Mouse (Mus musculus) liver, embryonic 14.5 days (tissue): Measurements from ENCODE around the gene 4930595D18Rik. TPM values are rescaled to one million over a fixed set of nuclear protein-coding genes. Genes with fewer than 3 reads are reported as not detected.

ENCODE experiments used
- ATAC-seq: fragments of 200-750 bp; cut with Nextera tagmentation; 2 replicates; pipeline ENCODE4 v1.8.0; 2017; ENCODE audit warnings: moderate number of reproducible peaks, mild to moderate bottlenecking, moderate library complexity; ENCODE audit not compliant: insufficient read depth
- DNase-seq, 3 experiments: peaks; one replicate each; pipeline ENCODE4 v3.0.0-alpha.2; 2012 to 2013; ENCODE audit warnings: low read depth in 3 of 3, low spot score in 3 of 3
- H3K27ac ChIP-seq: fragments of 300-500 bp; sonication (generic); 2 replicates; pipeline ENCODE4 v1.5.1; 2014; ENCODE audit warnings: moderate library complexity, mild to moderate bottlenecking, control low read depth, inconsistent platforms
- H3K27me3 ChIP-seq: fragments of 300-500 bp; sonication (generic); 2 replicates; pipeline ENCODE4 v1.6.1; 2014; ENCODE audit warnings: mild to moderate bottlenecking, low read length, moderate library complexity; ENCODE audit not compliant: control insufficient read depth, insufficient read depth
- H3K36me3 ChIP-seq: fragments of 300-500 bp; sonication (generic); replicated peaks from 2 replicates; pipeline ENCODE4 v1.6.1; 2014; ENCODE audit warnings: low read depth; ENCODE audit not compliant: control insufficient read depth, insufficient read depth
- H3K4me1 ChIP-seq, 2 experiments: fragments of 200-500 bp in 1 of 2; fragments of 300-500 bp in 1 of 2; sonication (generic) in 1 of 2; replicated peaks; 2 replicates each; pipeline ENCODE4 v1.6.1; 2012 to 2014; ENCODE audit warnings: antibody characterized with exemption in 1 of 2, inconsistent platforms in 1 of 2, low read length in 1 of 2; ENCODE audit not compliant: control insufficient read depth in 2 of 2, insufficient read depth in 2 of 2
- H3K4me2 ChIP-seq: fragments of 300-500 bp; sonication (generic); 2 replicates; pipeline ENCODE4 v1.6.1; 2014; ENCODE audit warnings: low read depth, mild to moderate bottlenecking, control low read depth, moderate library complexity
- H3K4me3 ChIP-seq, 2 experiments: fragments of 200-500 bp in 1 of 2; fragments of 300-500 bp in 1 of 2; sonication (generic) in 1 of 2; 2 replicates each; pipeline ENCODE4 v1.5.1; 2012 to 2014; ENCODE audit warnings: low read depth in 2 of 2, low read length in 2 of 2, mild to moderate bottlenecking in 2 of 2, control low read depth in 1 of 2, inconsistent platforms in 1 of 2, moderate library complexity in 1 of 2; ENCODE audit not compliant: insufficient read depth in 1 of 2
- H3K9ac ChIP-seq: fragments of 300-500 bp; sonication (generic); replicated peaks from 2 replicates; pipeline ENCODE4 v1.6.1; 2014; ENCODE audit warnings: mild to moderate bottlenecking, control low read depth, moderate library complexity
- H3K9me3 ChIP-seq: fragments of 300-500 bp; sonication (generic); 2 replicates; pipeline ENCODE4 v1.6.1; 2016; ENCODE audit warnings: low read length, mixed read lengths; ENCODE audit not compliant: control insufficient read depth
- CTCF ChIP-seq: IDR thresholded peaks from 2 replicates; pipeline ENCODE4 v1.5.1; 2016; ENCODE audit warnings: antibody characterized with exemption, low read depth, control low read depth
- EP300 ChIP-seq: IDR thresholded peaks from 2 replicates; pipeline ENCODE4 v1.6.1; 2016; ENCODE audit warnings: antibody characterized with exemption, low read depth
- WGBS: fragments of 180-500 bp; shearing (Covaris S2); extraction: QIAGEN DNeasy Blood & Tissue Kit; methylation state at CpG from one replicate; pipeline ENCODE4 v1.1.7; 2014; ENCODE audit not compliant: insufficient replicate concordance; 5-methylcytosine and 5-hydroxymethylcytosine counted together
- polyA plus RNA-seq, 2 experiments: library from polyadenylated mRNA; depleted of rRNA in 1 of 2; stranded (reverse) in 1 of 2; unstranded in 1 of 2; fragments of >200 nt; fragmentation: Nextera tagmentation in 1 of 2; extraction: Ambion mirVana in 1 of 2; gene quantifications; 2 replicates each; pipeline versions ENCODE4 v1.2.1 to v1.2.3; 2012 to 2014

The 4930595D18Rik gene
- polyA plus RNA-seq, 2 experiments, result not detected

DNA sequence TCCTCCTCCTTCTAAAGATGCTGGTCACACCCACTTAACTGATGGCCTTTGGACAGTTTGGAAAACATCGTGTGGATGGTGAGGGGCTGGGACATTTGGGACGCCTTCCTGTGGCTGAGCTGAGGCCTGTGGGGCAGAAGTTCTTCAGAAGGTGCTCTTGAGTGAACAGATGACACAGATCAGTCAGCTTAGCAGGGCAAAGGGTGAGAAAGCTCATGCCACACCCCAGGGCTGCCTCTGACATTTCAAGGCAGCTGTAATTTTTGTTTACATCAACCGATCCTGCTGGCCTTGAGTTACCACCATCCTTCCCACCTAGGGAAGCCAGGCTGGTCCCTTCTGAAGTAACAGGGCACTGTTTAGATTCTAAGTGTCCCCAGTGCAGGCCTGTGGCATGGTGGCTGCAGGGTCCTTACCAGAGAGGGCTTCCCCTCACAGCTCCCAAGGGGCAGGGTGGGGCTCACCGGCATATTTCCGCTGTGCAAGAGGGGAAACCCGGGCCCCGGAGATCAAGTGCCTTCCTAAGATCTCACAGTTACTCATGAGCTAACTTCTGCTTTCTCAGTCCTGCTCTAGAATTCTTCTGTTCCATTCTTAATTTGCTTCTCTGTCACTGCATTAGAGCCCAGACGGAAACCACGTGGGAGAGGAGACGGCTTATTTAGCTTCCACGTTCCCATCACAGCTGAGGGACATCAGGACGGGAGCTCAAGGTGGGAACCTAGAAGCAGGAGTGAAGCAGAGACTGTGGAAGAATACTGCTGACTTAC is 24.4 kb downstream of the 4930595D18Rik start:
- Histone ChIP-seq H3K36me3 (no peaks in the 10 kb centered on the region), H3K4me1 (peaks cover 11 to 22% of the 10 kb centered on the region in 2 experiments), H3K4me3 (no peak overlapping the region), H3K9me3 (no peaks in the 10 kb centered on the region), H3K27ac (peak overlapping the region; percentile 68), H3K27me3 (no peaks in the 10 kb centered on the region), H3K4me2 (peak overlapping the region; percentile 58), H3K9ac (peak overlapping the region; percentile 46)
- DNase-seq (peak in 1 of 3 experiments; percentile 54), ATAC-seq (peak; percentile 70)
- TF ChIP-seq CTCF (no peak), EP300 (no peak)
- 11% methylated on average over 12 of the region's 12 CpGs for WGBS

DNA sequence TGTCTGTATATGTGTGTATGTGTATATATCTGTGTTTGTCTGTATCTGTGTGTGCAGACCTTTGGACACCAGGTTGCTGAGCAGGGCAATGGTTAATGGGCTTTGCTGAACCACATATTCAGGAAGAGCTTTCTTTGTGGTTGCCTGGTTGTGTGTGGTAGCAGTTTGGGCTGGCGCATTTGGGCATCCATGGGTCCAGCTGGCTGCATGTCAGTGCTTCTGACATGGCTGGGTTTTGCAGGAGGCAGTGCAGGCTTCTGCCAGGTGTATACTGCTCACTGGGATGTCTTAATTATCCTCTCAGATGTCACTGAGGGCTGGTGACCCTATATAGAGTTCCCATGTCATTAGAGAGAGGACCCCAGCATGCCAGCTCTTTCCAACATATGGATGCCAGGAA is 28.5 kb downstream of the 4930595D18Rik start:
- H3K4me1 ChIP-seq, result peaks cover 19 to 30% of the 10 kb centered on the region in 2 experiments
- TF ChIP-seq CTCF (no peak), EP300 (no peak)
- 100% methylated on average over 1 of the region's 1 CpGs for WGBS

DNA sequence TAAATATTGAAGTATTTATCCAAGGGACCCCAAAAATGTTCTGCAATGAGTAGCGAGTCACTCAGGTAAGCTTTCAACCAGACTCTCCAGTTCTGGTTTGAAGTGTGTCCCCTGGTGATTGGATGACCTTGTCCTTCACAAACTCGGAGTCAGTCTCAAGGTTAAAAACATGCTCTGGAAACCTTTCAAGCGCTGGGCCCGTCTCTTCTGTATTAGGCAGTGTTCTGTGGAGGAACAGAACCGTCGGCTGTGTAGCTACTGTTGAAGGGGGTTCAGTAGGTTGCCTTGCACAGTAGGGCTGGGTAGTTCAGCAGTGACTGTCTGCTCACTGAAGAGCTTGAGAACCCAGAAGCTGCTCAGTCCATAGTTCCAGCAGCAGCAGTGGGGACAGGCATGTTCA is 29.6 kb downstream of the 4930595D18Rik start:
- H3K4me3 ChIP-seq, result no peak overlapping the region
- no peaks in the 10 kb centered on the region for H3K36me3 ChIP-seq
- no peak overlapping the region for H3K4me2 ChIP-seq
- 74% methylated on average over 6 of the region's 6 CpGs for WGBS
- ATAC-seq (no peak), DNase-seq (no peak)
- H3K27ac ChIP-seq, result no peak overlapping the region
- no peak for TF ChIP-seq CTCF
- no peak for TF ChIP-seq EP300
- peaks cover 19 to 32% of the 10 kb centered on the region in 2 experiments for H3K4me1 ChIP-seq
- no peaks in the 10 kb centered on the region for H3K9me3 ChIP-seq
- H3K9ac ChIP-seq, result no peak overlapping the region
- no peaks in the 10 kb centered on the region for H3K27me3 ChIP-seq

More for the DNA sequence above, 28.5 kb downstream of the 4930595D18Rik start:
- ATAC-seq, result no peak
- H3K27ac ChIP-seq, result no peak overlapping the region
- H3K9ac ChIP-seq, result no peak overlapping the region
- H3K9me3 ChIP-seq, result no peaks in the 10 kb centered on the region
- no peak for DNase-seq
- H3K27me3 ChIP-seq, result no peaks in the 10 kb centered on the region
- no peak overlapping the region for H3K4me2 ChIP-seq
- no peak overlapping the region for H3K4me3 ChIP-seq
- H3K36me3 ChIP-seq, result no peaks in the 10 kb centered on the region

DNA sequence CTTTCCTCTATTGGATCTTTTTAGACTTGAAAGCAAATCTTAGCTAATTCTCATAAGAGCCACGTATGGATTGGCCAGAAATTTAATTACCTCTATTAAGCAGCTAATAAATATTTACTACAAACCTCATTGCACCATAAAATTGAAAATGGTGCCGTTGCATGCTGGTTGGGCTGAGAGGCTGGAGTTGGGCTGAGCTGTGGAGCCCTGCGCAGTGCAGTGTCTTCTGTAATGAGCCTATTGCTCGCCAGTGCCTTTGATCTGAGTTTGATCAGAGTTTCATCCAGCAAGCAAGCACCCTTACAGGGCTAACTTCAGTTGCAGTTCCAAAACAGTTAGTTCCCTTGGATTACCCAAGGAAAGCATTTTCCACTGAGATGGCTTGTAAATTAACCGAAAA is 30.3 kb downstream of the 4930595D18Rik start:
- TF ChIP-seq EP300, result no peak
- no peak for TF ChIP-seq CTCF
- DNase-seq, result no peak
- 69% methylated on average over 5 of the region's 5 CpGs for WGBS
- H3K4me2 ChIP-seq, result no peak overlapping the region
- H3K4me1 ChIP-seq, result peaks cover 18 to 34% of the 10 kb centered on the region in 2 experiments
- no peak overlapping the region for H3K27ac ChIP-seq
- no peaks in the 10 kb centered on the region for H3K27me3 ChIP-seq
- H3K4me3 ChIP-seq, result no peak overlapping the region
- ATAC-seq, result no peak
- H3K9me3 ChIP-seq, result no peaks in the 10 kb centered on the region
- no peak overlapping the region for H3K9ac ChIP-seq
- no peaks in the 10 kb centered on the region for H3K36me3 ChIP-seq

DNA sequence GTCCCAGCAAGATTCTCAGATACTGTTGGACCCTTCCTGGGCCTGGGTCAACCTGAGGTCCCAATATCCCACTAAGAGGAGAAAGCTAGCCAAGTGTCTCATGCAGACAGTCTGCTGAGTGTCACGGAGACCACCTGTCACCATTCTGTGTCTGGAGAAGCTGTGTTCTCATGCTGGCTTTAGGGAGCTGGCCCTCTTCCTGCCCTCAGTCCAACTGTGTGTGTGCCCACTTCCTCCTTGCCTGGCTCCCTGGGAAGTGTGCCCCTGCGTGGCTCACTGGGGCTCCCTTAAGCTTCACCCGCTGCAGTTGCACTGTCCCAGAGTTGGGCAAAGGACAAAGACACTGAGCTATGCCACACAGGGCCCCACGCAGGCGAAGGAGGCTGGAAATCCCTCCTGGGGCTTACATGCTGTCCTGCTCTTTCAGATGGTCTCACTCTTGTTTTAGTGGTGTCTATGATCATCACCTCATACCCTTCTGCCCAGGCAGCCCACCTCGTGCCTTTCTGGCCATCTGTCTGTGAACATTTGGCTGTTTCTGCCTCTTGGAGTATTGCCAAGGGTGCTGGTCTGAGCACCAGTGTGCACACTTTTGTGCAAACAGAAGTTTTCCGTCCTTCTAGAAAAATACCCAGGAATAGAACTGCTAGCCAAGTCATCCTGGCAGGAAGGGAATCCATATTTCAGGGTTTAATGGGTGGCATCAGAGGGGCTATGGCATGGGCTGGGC is 31.1 kb downstream of the 4930595D18Rik start:
- ATAC-seq (no peak), DNase-seq (no peak)
- Histone ChIP-seq H3K4me2 (no peak overlapping the region), H3K4me1 (peaks cover 18 to 34% of the 10 kb centered on the region in 2 experiments), H3K9me3 (no peaks in the 10 kb centered on the region), H3K36me3 (no peaks in the 10 kb centered on the region), H3K9ac (no peak overlapping the region), H3K27me3 (no peaks in the 10 kb centered on the region), H3K4me3 (no peak overlapping the region), H3K27ac (no peak overlapping the region)
- WGBS, result 52% methylated on average over 7 of the region's 7 CpGs
- TF ChIP-seq CTCF (no peak), EP300 (no peak)
